Mouse (Mus musculus) lung, postnatal 0 days (tissue): ENCODE measurements around the gene Tpd52l1. TPM values are rescaled to one million over a fixed set of nuclear protein-coding genes. Genes with fewer than 3 reads are reported as not detected.
"Not testable (repeated sequence)": the region's sequence is repeated elsewhere in the genome, so short reads cannot be mapped to it uniquely, and the experiment has no call there.

ENCODE experiments used
- ATAC-seq: fragments of 200-750 bp; cut with Nextera tagmentation; 2 replicates; pipeline ENCODE4 v1.8.0; 2017; ENCODE audit warnings: moderate library complexity
- DNase-seq: peaks from one replicate; pipeline ENCODE4 v3.0.0-alpha.2; 2016; ENCODE audit warnings: low spot score
- H3K27ac ChIP-seq: fragments of 300-500 bp; sonication (generic); 2 replicates; pipeline ENCODE4 v1.5.1; 2014; ENCODE audit warnings: antibody characterized with exemption, mild to moderate bottlenecking, low read length, mixed read lengths
- H3K27me3 ChIP-seq: fragments of 300-500 bp; sonication (generic); replicated peaks from 2 replicates; pipeline ENCODE4 v1.6.1; 2014; ENCODE audit warnings: low read length, mixed read lengths; ENCODE audit not compliant: insufficient read depth
- H3K36me3 ChIP-seq: fragments of 300-500 bp; sonication (generic); 2 replicates; pipeline ENCODE4 v1.6.1; 2014; ENCODE audit warnings: low read length, mixed read lengths; ENCODE audit not compliant: insufficient read depth
- H3K4me1 ChIP-seq: fragments of 300-500 bp; sonication (generic); 2 replicates; pipeline ENCODE4 v1.6.1; 2014; ENCODE audit warnings: antibody characterized with exemption, low read depth, low read length, mixed read lengths; ENCODE audit not compliant: insufficient read depth
- H3K4me2 ChIP-seq: fragments of 300-500 bp; sonication (generic); replicated peaks from 2 replicates; pipeline ENCODE4 v1.6.1; 2014; ENCODE audit warnings: low read depth, mild to moderate bottlenecking, low read length, moderate library complexity, mixed read lengths
- H3K4me3 ChIP-seq: fragments of 300-500 bp; sonication (generic); 2 replicates; pipeline ENCODE4 v1.5.1; 2014; ENCODE audit warnings: low read depth, low read length
- H3K9ac ChIP-seq: fragments of 300-500 bp; sonication (generic); replicated peaks from 2 replicates; pipeline ENCODE4 v1.6.1; 2014; ENCODE audit warnings: low read depth, mild to moderate bottlenecking
- H3K9me3 ChIP-seq: fragments of 300-500 bp; sonication (generic); 2 replicates; pipeline ENCODE4 v1.6.1; 2016; ENCODE audit warnings: low read length, mixed read lengths
- CTCF ChIP-seq: IDR thresholded peaks from 2 replicates; pipeline ENCODE4 v1.5.1; 2016; ENCODE audit warnings: antibody characterized with exemption, mild to moderate bottlenecking
- EP300 ChIP-seq: IDR thresholded peaks from 2 replicates; pipeline ENCODE4 v1.6.1; 2016; ENCODE audit warnings: antibody characterized with exemption, mild to moderate bottlenecking, control low read depth
- WGBS: fragments of 180-500 bp; shearing (Covaris S2); extraction: QIAGEN DNeasy Blood & Tissue Kit; methylation state at CpG from one replicate; pipeline ENCODE4 v1.1.7; 2014; 5-methylcytosine and 5-hydroxymethylcytosine counted together
- polyA plus RNA-seq: library from polyadenylated mRNA; unstranded; fragments of >200 nt; fragmentation: Nextera tagmentation; extraction: Ambion mirVana; gene quantifications from 2 replicates; pipeline ENCODE4 v1.2.1, GENCODE M21; 2015

Gene Tpd52l1
- polyA plus RNA-seq, 1 experiment from 2014 or later = 7.7 TPM

DNA sequence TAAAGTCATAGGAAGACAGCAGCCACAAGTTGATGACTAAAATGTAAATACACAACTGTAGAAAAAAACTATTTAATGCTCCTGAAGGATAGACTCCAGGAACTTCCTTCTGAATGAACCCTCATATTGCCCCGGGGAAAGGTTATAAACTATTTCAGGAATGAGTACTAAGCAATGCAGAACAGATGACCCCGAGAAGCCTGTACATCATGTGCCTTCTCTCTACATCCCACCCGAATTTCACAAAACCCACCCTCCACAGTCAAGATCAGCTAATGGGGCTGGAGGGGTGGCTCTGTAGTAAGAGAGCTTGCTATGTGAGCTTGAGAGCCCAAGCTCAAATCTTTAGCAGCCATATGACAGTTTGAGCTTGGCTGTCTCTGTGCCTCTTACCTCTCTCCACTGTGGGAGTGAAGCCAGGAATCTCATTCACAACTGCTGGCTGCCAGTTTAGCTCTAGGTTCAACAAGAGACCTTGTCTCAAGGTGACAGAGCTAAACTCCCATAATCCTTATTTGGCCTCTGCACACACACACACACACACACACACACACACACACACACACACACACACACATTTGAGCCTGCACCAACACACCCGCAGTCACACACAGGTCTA is 54.9 kb downstream of the Tpd52l1 start:
- no peak overlapping the region for H3K4me2 ChIP-seq
- TF ChIP-seq CTCF (no peak), EP300 (no peak)
- no peak for DNase-seq
- H3K4me3 ChIP-seq = no peak overlapping the region
- H3K27me3 ChIP-seq = no peaks in the 10 kb centered on the region
- H3K36me3 ChIP-seq = no peaks in the 10 kb centered on the region
- no peaks in the 10 kb centered on the region for H3K9me3 ChIP-seq
- no peaks in the 10 kb centered on the region for H3K4me1 ChIP-seq
- H3K27ac ChIP-seq = no peak overlapping the region
- H3K9ac ChIP-seq = no peak overlapping the region
- 64% methylated on average over 4 of the region's 4 CpGs for WGBS
- ATAC-seq = no peak

- not testable (repeated sequence) for H3K27me3 ChIP-seq, H3K4me2 ChIP-seq, H3K9me3 ChIP-seq, H3K4me3 ChIP-seq, H3K4me1 ChIP-seq, H3K36me3 ChIP-seq, ATAC-seq, H3K9ac ChIP-seq, DNase-seq, H3K27ac ChIP-seq
- WGBS = 76% methylated on average over 1 of the region's 1 CpGs
Observed at GRCm38 (mm10) chr10:31388566-31388965, 57.2 kb downstream of the Tpd52l1 start.

DNA sequence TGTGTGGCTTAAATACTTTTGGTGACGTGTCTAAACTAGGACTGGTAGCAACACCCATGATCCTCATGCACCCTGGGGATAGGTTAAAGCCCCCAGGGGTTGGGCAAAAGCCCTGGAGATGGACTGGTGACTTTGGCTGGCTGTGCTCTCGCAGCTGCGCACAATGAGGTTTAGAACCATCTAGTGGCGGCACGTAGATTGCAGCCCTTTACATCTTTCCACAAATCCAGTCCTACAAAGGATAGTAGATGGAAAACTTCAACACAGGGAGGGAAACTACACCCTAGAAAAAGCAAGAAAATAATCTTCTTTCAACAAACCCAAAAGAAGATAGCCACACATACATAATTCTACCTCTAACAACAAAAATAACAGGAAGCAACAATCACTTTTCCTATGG is 75.6 kb downstream of the Tpd52l1 start:
- not testable (repeated sequence) for H3K36me3 ChIP-seq, H3K4me2 ChIP-seq, H3K9ac ChIP-seq, H3K27me3 ChIP-seq, H3K27ac ChIP-seq, H3K4me3 ChIP-seq, H3K4me1 ChIP-seq, H3K9me3 ChIP-seq, DNase-seq, ATAC-seq
- 14% methylated on average over 4 of the region's 5 CpGs for WGBS
- TF ChIP-seq CTCF = peak; percentile 53

GRCm38 (mm10) chr10:31359749-31360148 is 86.0 kb downstream of the Tpd52l1 start:
- TF ChIP-seq EP300 (no peak), CTCF (no peak)
- H3K27me3 ChIP-seq = no peaks in the 10 kb centered on the region
- no peaks in the 10 kb centered on the region for H3K9me3 ChIP-seq
- no peak overlapping the region for H3K9ac ChIP-seq
- H3K36me3 ChIP-seq = no peaks in the 10 kb centered on the region
- no peak overlapping the region for H3K4me3 ChIP-seq
- no peak overlapping the region for H3K27ac ChIP-seq
- H3K4me2 ChIP-seq = no peak overlapping the region
- no peaks in the 10 kb centered on the region for H3K4me1 ChIP-seq
- DNase-seq = no peak
- ATAC-seq = no peak
- 74% methylated on average over 4 of the region's 4 CpGs for WGBS

DNA sequence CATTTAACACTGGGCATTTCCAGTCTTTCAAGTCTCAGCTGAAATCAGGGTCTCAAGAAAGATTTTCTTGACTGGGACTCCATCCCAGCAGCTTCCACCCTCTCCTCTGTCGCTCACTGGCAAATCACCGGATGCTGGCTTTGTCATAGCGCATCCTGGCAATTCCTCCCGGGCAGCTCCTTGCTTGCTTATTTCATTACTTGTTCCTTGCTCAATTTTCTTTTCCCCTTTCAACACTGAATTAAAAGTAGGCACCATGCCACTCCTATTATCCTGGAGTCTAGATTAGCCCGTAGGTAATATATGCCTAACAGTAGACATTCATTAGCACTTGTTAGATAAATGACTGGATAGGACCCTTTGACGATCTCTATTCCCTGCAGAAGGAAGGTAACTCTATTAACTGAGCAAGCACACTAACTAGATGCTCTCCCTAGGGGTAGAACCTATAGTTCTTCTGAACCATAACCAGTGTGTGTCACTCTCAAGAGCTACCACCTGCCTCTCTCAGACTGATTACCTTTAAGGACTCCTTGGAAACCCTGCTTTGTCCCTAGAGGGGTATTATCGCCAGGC is 90.8 kb downstream of the Tpd52l1 start:
- no peaks in the 10 kb centered on the region for H3K4me1 ChIP-seq
- H3K9ac ChIP-seq = no peak overlapping the region
- DNase-seq (no peak), ATAC-seq (no peak)
- no peak overlapping the region for H3K4me3 ChIP-seq
- no peak for TF ChIP-seq CTCF
- H3K4me2 ChIP-seq = no peak overlapping the region
- H3K27me3 ChIP-seq = no peaks in the 10 kb centered on the region
- H3K27ac ChIP-seq = no peak overlapping the region
- H3K36me3 ChIP-seq = no peaks in the 10 kb centered on the region
- WGBS = 77% methylated on average over 7 of the region's 7 CpGs
- H3K9me3 ChIP-seq = no peaks in the 10 kb centered on the region

DNA sequence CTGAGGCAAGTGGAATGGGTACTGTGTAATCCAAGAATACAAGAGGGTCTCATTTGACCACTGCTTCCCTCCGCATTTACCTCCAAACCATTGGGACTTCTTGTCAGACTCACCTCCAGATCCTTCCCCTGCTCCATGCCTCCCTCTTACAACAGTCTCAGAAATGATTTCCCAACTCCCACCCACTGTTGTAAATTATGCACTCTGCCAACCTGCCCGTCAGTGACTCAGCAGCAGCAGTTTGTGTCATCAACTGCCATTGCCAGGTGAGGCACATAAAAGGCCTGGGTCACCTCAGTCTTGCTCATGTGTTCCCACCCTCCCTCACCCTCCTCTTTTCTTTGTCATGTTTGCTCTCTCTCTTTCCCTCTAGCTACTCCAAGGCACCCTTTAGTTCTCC is 91.6 kb downstream of the Tpd52l1 start:
- ATAC-seq = no peak
- no peaks in the 10 kb centered on the region for H3K36me3 ChIP-seq
- no peak overlapping the region for H3K4me2 ChIP-seq
- TF ChIP-seq EP300 = no peak
- no peak for TF ChIP-seq CTCF
- H3K4me1 ChIP-seq = no peaks in the 10 kb centered on the region
- no peaks in the 10 kb centered on the region for H3K27me3 ChIP-seq
- DNase-seq = no peak
- H3K4me3 ChIP-seq = no peak overlapping the region
- no peaks in the 10 kb centered on the region for H3K9me3 ChIP-seq
- WGBS = 65% methylated on average over 2 of the region's 2 CpGs
- H3K27ac ChIP-seq = no peak overlapping the region
- H3K9ac ChIP-seq = no peak overlapping the region
